Mouse (Mus musculus) cerebellum, adult 11-12 months (tissue): ENCODE results near the gene Hist1h3i.

Source experiments
- DNase-seq: peaks from one replicate; pipeline ENCODE4 v3.0.0; 2022

Gene Hist1h3i

GRCm38 (mm10) chr13:21734010-21734905, 48.9 kb downstream of the Hist1h3i start:
- peak; percentile 77 for DNase-seq

GRCm38 (mm10) chr13:21733466-21733865, 49.7 kb downstream of the Hist1h3i start:
- DNase-seq: peak; percentile 16
